Mouse (Mus musculus): ENCODE results near the gene Ccdc91. TPM values are rescaled to one million over a fixed set of nuclear protein-coding genes. Genes with fewer than 3 reads are reported as not detected.

Ccdc91 gene
- polyA plus RNA-seq, 1 experiment from 2014 or later = 21.1 TPM

Other genes with a start within 250 kb of the Ccdc91 start
- gene Pthlh, start 211.6 kb upstream of the Ccdc91 start, polyA plus RNA-seq (2015; fragmentation: Nextera tagmentation; extraction: Ambion mirVana) = 2.4 and 2.7 TPM in 2 replicates

Data from heart, embryonic 13.5 days (tissue).